Mouse (Mus musculus) limb, embryonic 15.5 days (tissue): Measurements from ENCODE around the gene Gm49369. TPM values are rescaled to one million over a fixed set of nuclear protein-coding genes. Genes with fewer than 3 reads are reported as not detected.

ENCODE experiments used
- ATAC-seq: fragments of 200-750 bp; cut with Nextera tagmentation; 2 replicates; pipeline ENCODE4 v1.8.0; 2017; ENCODE audit warnings: low read depth, moderate TSS enrichment; ENCODE audit not compliant: insufficient number of reproducible peaks, low FRiP score, low TSS enrichment
- H3K27ac ChIP-seq: fragments of 300-500 bp; sonication (generic); 2 replicates; pipeline ENCODE4 v1.5.1; 2015; ENCODE audit warnings: moderate library complexity, mild to moderate bottlenecking, inconsistent platforms
- H3K27me3 ChIP-seq: fragments of 300-500 bp; sonication (generic); 2 replicates; pipeline ENCODE4 v1.6.1; 2015; ENCODE audit warnings: inconsistent platforms
- H3K36me3 ChIP-seq: fragments of 300-500 bp; sonication (generic); 2 replicates; pipeline ENCODE4 v1.6.1; 2015; ENCODE audit warnings: inconsistent platforms
- H3K4me1 ChIP-seq: fragments of 300-500 bp; sonication (generic); 2 replicates; pipeline ENCODE4 v1.6.1; 2015; ENCODE audit warnings: inconsistent platforms
- H3K4me2 ChIP-seq: fragments of 300-500 bp; sonication (generic); 2 replicates; pipeline ENCODE4 v1.6.1; 2015; ENCODE audit warnings: mild to moderate bottlenecking, inconsistent platforms
- H3K4me3 ChIP-seq: fragments of 300-500 bp; sonication (generic); 2 replicates; pipeline ENCODE4 v1.5.1; 2015; ENCODE audit warnings: mild to moderate bottlenecking, inconsistent platforms
- H3K9ac ChIP-seq: fragments of 300-500 bp; sonication (generic); 2 replicates; pipeline ENCODE4 v1.6.1; 2015; ENCODE audit warnings: inconsistent platforms
- H3K9me3 ChIP-seq: fragments of 300-500 bp; sonication (generic); 2 replicates; pipeline ENCODE4 v1.6.1; 2016; ENCODE audit warnings: inconsistent platforms
- WGBS: fragments of 180-500 bp; shearing (Covaris S2); methylation state at CpG from one replicate; pipeline ENCODE4 v1.1.7; 2015; 5-methylcytosine and 5-hydroxymethylcytosine counted together
- polyA plus RNA-seq: library from polyadenylated mRNA; unstranded; fragments of >200 nt; fragmentation: Nextera tagmentation; extraction: Ambion mirVana; gene quantifications from 2 replicates; pipeline ENCODE4 v1.2.1, GENCODE M21; 2015

Gm49369 gene
- polyA plus RNA-seq, result not detected in 2 replicates

GRCm38 (mm10) chr7:142382567-142382966 is at the start of gene Gm49369:
TSS of gene Gm49369 (minus strand) at chr7:142382667.
- Histone ChIP-seq H3K36me3 (peaks cover 83% of the 10 kb centered on the region), H3K9me3 (no peaks in the 10 kb centered on the region), H3K4me3 (no peak within 1 kb of the TSS), H3K9ac (no peak within 1 kb of the TSS), H3K4me1 (peaks cover 20% of the 10 kb centered on the region), H3K27ac (no peak within 1 kb of the TSS), H3K27me3 (no peaks in the 10 kb centered on the region), H3K4me2 (no peak within 1 kb of the TSS)
- ATAC-seq, result no peak
- WGBS, result 93% methylated on average over 5 of the region's 5 CpGs

GRCm38 (mm10) chr7:142431106-142431505 is 48.6 kb upstream of the Gm49369 start:
- WGBS, result 78% methylated on average over 14 of the region's 14 CpGs
- Histone ChIP-seq H3K27me3 (no peaks in the 10 kb centered on the region), H3K27ac (peak overlapping the region; percentile 92), H3K4me3 (no peak overlapping the region), H3K4me2 (no peak overlapping the region), H3K36me3 (no peaks in the 10 kb centered on the region), H3K9ac (no peak overlapping the region), H3K4me1 (peaks cover 68% of the 10 kb centered on the region), H3K9me3 (no peaks in the 10 kb centered on the region)
- ATAC-seq, result peak; percentile 13

GRCm38 (mm10) chr7:142430160-142430678 is 47.8 kb upstream of the Gm49369 start:
- WGBS, result 22% methylated on average over 12 of the region's 12 CpGs
- peak; percentile 81 for ATAC-seq
- no peak overlapping the region for H3K4me3 ChIP-seq
- H3K9ac ChIP-seq, result no peak overlapping the region
- peaks cover 64% of the 10 kb centered on the region for H3K4me1 ChIP-seq
- no peaks in the 10 kb centered on the region for H3K36me3 ChIP-seq
- no peak overlapping the region; the same call in 1 of the 2 replicates for H3K4me2 ChIP-seq
- peak overlapping the region; percentile 92 for H3K27ac ChIP-seq
- H3K27me3 ChIP-seq, result no peaks in the 10 kb centered on the region
- H3K9me3 ChIP-seq, result no peaks in the 10 kb centered on the region

GRCm38 (mm10) chr7:142428213-142428612 is 45.7 kb upstream of the Gm49369 start:
- Histone ChIP-seq H3K36me3 (no peaks in the 10 kb centered on the region), H3K9me3 (no peaks in the 10 kb centered on the region), H3K4me3 (no peak overlapping the region), H3K27ac (peak overlapping the region; percentile 92), H3K9ac (no peak overlapping the region), H3K4me2 (no peak overlapping the region), H3K4me1 (peaks cover 45% of the 10 kb centered on the region), H3K27me3 (no peaks in the 10 kb centered on the region)
- no peak for ATAC-seq
- WGBS, result 12% methylated on average over 7 of the region's 7 CpGs

GRCm38 (mm10) chr7:142425641-142426213 is 43.3 kb upstream of the Gm49369 start:
- no peak overlapping the region for H3K4me2 ChIP-seq
- no peak overlapping the region for H3K27ac ChIP-seq
- peaks cover 33% of the 10 kb centered on the region for H3K4me1 ChIP-seq
- WGBS, result 70% methylated on average over 11 of the region's 11 CpGs
- no peak overlapping the region for H3K9ac ChIP-seq
- no peaks in the 10 kb centered on the region for H3K27me3 ChIP-seq
- H3K4me3 ChIP-seq, result no peak overlapping the region
- H3K9me3 ChIP-seq, result no peaks in the 10 kb centered on the region
- no peak for ATAC-seq
- H3K36me3 ChIP-seq, result no peaks in the 10 kb centered on the region

- Histone ChIP-seq H3K9ac (no peak overlapping the region), H3K4me1 (0 out of 2 replicates have a peak, but pooled peaks cover 2% of the 10 kb centered on the region), H3K4me2 (no peak overlapping the region), H3K4me3 (no peak overlapping the region), H3K27ac (no peak overlapping the region), H3K9me3 (no peaks in the 10 kb centered on the region), H3K36me3 (no peaks in the 10 kb centered on the region), H3K27me3 (no peaks in the 10 kb centered on the region)
- WGBS, result 80% methylated on average over 2 of the region's 2 CpGs
- no peak for ATAC-seq
Measured at GRCm38 (mm10) chr7:142421826-142422225, 39.4 kb upstream of the Gm49369 start.

GRCm38 (mm10) chr7:142419887-142420286 is 37.4 kb upstream of the Gm49369 start:
- no peaks in the 10 kb centered on the region for H3K9me3 ChIP-seq
- no peaks in the 10 kb centered on the region for H3K36me3 ChIP-seq
- H3K4me2 ChIP-seq, result no peak overlapping the region
- no peak overlapping the region for H3K4me3 ChIP-seq
- no peaks in the 10 kb centered on the region for H3K4me1 ChIP-seq
- no peak overlapping the region for H3K27ac ChIP-seq
- ATAC-seq, result no peak
- H3K9ac ChIP-seq, result no peak overlapping the region
- 78% methylated on average over 5 of the region's 5 CpGs for WGBS
- H3K27me3 ChIP-seq, result no peaks in the 10 kb centered on the region

- Histone ChIP-seq H3K4me1 (no peaks in the 10 kb centered on the region), H3K4me2 (no peak overlapping the region), H3K27ac (no peak overlapping the region), H3K4me3 (no peak overlapping the region), H3K36me3 (no peaks in the 10 kb centered on the region), H3K9ac (no peak overlapping the region), H3K9me3 (no peaks in the 10 kb centered on the region), H3K27me3 (no peaks in the 10 kb centered on the region)
- ATAC-seq, result no peak
- WGBS, result 85% methylated on average over 8 of the region's 8 CpGs
Measured at GRCm38 (mm10) chr7:142418679-142419078, 36.2 kb upstream of the Gm49369 start.

- no peaks in the 10 kb centered on the region for H3K4me1 ChIP-seq
- 94% methylated on average over 2 of the region's 2 CpGs for WGBS
- no peak overlapping the region for H3K4me3 ChIP-seq
- H3K4me2 ChIP-seq, result no peak overlapping the region
- no peak overlapping the region for H3K9ac ChIP-seq
- no peaks in the 10 kb centered on the region for H3K36me3 ChIP-seq
- no peak for ATAC-seq
- no peaks in the 10 kb centered on the region for H3K27me3 ChIP-seq
- H3K27ac ChIP-seq, result no peak overlapping the region
- H3K9me3 ChIP-seq, result no peaks in the 10 kb centered on the region
Measured at GRCm38 (mm10) chr7:142418027-142418426, 35.6 kb upstream of the Gm49369 start.

- Histone ChIP-seq H3K27ac (no peak overlapping the region), H3K36me3 (no peaks in the 10 kb centered on the region), H3K27me3 (no peaks in the 10 kb centered on the region), H3K4me2 (no peak overlapping the region), H3K4me3 (no peak overlapping the region), H3K4me1 (no peaks in the 10 kb centered on the region), H3K9ac (no peak overlapping the region), H3K9me3 (no peaks in the 10 kb centered on the region)
- 74% methylated on average over 3 of the region's 3 CpGs for WGBS
- ATAC-seq, result no peak
Measured at GRCm38 (mm10) chr7:142416225-142416624, 33.8 kb upstream of the Gm49369 start.

GRCm38 (mm10) chr7:142415314-142415713 is 32.8 kb upstream of the Gm49369 start:
- 43% methylated on average over 4 of the region's 4 CpGs for WGBS
- no peak overlapping the region for H3K4me2 ChIP-seq
- no peak overlapping the region for H3K9ac ChIP-seq

GRCm38 (mm10) chr7:142413285-142413684 is 30.8 kb upstream of the Gm49369 start:
- ATAC-seq, result no peak
- H3K9ac ChIP-seq, result no peak overlapping the region
- WGBS, result 91% methylated on average over 6 of the region's 6 CpGs
- no peaks in the 10 kb centered on the region for H3K9me3 ChIP-seq
- no peak overlapping the region for H3K4me2 ChIP-seq
- no peak overlapping the region for H3K4me3 ChIP-seq
- no peaks in the 10 kb centered on the region for H3K27me3 ChIP-seq
- no peaks in the 10 kb centered on the region for H3K36me3 ChIP-seq
- no peaks in the 10 kb centered on the region for H3K4me1 ChIP-seq
- H3K27ac ChIP-seq, result no peak overlapping the region

More at GRCm38 (mm10) chr7:142415314-142415713, 32.8 kb upstream of the Gm49369 start:
- Histone ChIP-seq H3K9me3 (no peaks in the 10 kb centered on the region), H3K27ac (no peak overlapping the region), H3K4me3 (no peak overlapping the region), H3K36me3 (no peaks in the 10 kb centered on the region), H3K27me3 (no peaks in the 10 kb centered on the region), H3K4me1 (no peaks in the 10 kb centered on the region)
- no peak for ATAC-seq
